Mouse (Mus musculus): Measurements from ENCODE around the gene Serpina3g.

The Serpina3g gene

GRCm38 (mm10) chr12:104283380-104283779, 47.3 kb downstream of the Serpina3g start:
- no peak for DNase-seq

- no peak for DNase-seq
These were observed 52.3 kb downstream of the Serpina3g start for GRCm38 (mm10) chr12:104288336-104288735.

GRCm38 (mm10) chr12:104289872-104290271, 53.8 kb downstream of the Serpina3g start:
- no peak for DNase-seq
